Mouse (Mus musculus): ENCODE data around the gene Tmem205. TPM values are rescaled to one million over a fixed set of nuclear protein-coding genes. Genes with fewer than 3 reads are reported as not detected.

Gene Tmem205
- polyA plus RNA-seq, 1 experiment from 2014 or later, result 36.9 TPM

DNA sequence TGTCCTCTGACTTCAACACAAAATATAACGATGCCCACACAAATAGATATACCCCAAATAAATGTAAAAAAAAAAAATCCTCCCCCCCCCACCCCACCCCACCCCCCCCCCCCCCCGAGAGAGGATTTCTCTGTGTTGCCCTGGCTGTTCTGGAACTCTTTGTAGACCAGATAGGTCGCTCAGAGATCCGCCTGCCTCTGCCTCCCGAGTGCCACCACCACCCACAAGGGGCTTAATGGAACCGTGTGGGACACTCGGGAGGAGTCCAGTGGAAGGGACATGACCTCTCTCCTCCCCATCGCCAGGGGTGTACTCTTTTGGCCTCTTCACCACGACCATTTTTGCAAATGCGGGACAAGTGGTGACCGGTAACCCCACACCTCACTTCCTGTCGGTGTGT is 15.7 kb upstream of the Tmem205 start:
- no peaks in the 10 kb centered on the region for H3K9me3 ChIP-seq (replicated peaks)
- H3K27ac ChIP-seq, result no peak overlapping the region
- H3K9ac ChIP-seq, result no peak overlapping the region
- peaks cover 30% of the 10 kb centered on the region for H3K27me3 ChIP-seq
- H3K36me3 ChIP-seq, result no peaks in the 10 kb centered on the region
- 59% methylated on average over 12 of the region's 12 CpGs for WGBS
- ATAC-seq (replicated peaks; ENCODE audit: insufficient number of reproducible peaks, insufficient read depth, low FRiP score, low read depth), result no peak
- H3K4me3 ChIP-seq, result no peak overlapping the region
- no peak overlapping the region for H3K4me2 ChIP-seq
- H3K4me1 ChIP-seq (replicated peaks), result peaks cover 3% of the 10 kb centered on the region

DNA sequence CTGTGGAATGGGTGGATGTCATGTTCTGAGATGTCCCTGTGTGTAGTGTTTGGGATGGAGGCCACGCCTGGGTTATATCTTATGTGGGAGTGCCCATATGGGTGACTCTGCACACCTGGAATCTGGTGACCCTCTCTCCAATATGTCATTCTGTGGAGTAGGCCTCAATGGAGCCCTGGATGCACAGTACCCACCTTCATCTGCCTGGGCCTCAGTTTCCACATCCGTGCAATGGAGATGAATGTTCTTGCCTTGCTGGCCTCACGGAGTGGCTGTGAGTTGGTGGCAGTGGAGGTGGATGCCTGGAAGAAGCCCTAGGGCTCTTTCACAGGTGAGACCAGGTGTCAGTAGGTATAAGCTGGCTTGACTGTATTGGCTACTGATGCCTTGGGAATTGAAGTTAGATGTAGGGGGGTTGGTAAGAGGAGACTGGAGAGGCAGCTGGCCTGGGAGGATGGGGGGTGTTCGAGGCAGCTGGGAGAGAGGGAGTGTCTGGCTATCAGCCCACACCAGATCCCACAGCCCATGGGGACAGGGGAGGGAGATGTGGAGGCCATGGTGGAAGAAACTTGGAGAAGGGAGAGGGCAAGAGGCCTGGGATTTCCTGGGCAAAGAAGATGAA is 11.0 kb upstream of the Tmem205 start:
- no peak overlapping the region for H3K4me3 ChIP-seq
- no peaks in the 10 kb centered on the region for H3K36me3 ChIP-seq
- ATAC-seq (replicated peaks; ENCODE audit: insufficient number of reproducible peaks, insufficient read depth, low FRiP score, low read depth), result no peak
- peaks cover 9% of the 10 kb centered on the region for H3K4me1 ChIP-seq (replicated peaks)
- no peak overlapping the region for H3K4me2 ChIP-seq
- no peaks in the 10 kb centered on the region for H3K9me3 ChIP-seq (replicated peaks)
- H3K27ac ChIP-seq, result no peak overlapping the region
- WGBS, result 78% methylated on average over 4 of the region's 4 CpGs
- H3K27me3 ChIP-seq, result peaks cover under 1% of the 10 kb centered on the region
- H3K9ac ChIP-seq, result no peak overlapping the region

DNA sequence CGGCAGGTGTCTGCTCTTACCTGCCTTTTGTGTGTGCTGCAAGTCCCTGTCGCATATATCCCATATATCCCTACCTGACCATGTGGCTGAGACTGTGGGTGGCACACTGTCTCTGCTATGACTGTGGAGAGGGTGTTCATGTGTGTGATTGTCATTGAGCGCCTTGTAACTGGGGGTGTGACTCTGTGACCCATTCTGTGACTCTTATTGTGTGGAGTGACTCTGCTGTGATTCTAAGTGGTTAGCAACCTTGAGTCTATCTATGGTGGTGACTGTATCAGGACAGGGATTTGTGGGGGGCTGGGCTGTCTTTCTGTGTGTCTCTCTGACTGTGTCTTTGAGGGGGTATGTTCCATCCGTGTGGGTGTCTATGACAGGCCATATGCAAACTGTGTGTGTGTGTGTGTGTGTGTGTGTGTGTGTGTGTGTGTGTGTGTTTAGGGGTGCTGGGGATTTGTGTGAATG is 10.4 kb upstream of the Tmem205 start:
- Histone ChIP-seq H3K9ac (no peak overlapping the region), H3K27me3 (no peaks in the 10 kb centered on the region), H3K27ac (no peak overlapping the region), H3K9me3 (replicated peaks) (no peaks in the 10 kb centered on the region), H3K4me3 (peak overlapping the region; percentile 60; the same call in 1 of the 2 replicates), H3K36me3 (no peaks in the 10 kb centered on the region), H3K4me2 (peak overlapping the region; percentile 90), H3K4me1 (replicated peaks) (peaks cover 9% of the 10 kb centered on the region)
- no peak for ATAC-seq (replicated peaks; ENCODE audit: insufficient number of reproducible peaks, insufficient read depth, low FRiP score, low read depth)
- WGBS, result 75% methylated on average over 4 of the region's 4 CpGs

DNA sequence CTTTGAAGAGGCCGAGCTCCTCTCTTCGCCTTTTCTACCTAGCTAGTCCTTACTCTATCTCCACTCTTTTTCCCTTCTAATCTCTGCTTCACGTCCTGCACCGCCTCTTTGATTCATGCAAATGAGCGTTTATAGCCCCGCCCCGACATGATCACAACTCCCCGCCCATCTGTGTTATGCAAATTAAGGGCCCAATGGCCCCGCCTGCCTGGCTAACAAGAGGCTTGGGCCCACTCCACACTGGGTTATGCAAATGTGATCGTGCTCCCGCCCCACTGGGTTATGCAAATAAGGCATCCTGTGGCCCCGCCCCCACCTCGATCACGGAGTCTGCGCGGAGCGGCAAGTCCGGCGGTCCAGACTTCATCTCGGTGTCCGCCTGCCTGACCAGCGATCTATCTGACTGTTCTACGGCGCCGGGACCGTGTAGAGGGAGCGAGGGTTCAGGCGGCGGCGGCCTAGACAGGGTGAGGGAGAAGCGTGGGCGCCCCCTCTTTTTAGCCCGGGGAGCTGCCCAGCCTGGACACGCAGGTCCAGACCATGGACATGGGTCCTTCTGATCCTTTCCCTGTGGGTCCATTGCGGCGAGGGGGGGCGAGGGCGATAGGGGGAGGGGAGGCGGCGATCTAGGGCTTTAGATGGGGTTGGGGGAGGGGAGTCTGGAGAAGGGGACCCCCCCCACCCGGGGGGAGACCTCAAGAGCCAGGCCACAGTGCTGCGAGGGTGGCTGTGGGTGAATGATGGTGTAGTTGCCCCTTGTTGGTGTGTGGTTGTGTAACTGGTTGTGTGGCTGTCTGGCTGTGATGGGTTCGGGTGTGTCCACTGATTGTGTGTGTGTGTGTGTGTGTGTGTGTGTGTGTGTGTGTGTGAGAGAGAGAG is 9.6 kb upstream of the Tmem205 start, which contains the start of gene Plppr2:
Gene Plppr2 (plus strand): TSS at position 342 of the 879 bp plus-strand sequence.
- Histone ChIP-seq H3K4me2 (peak within 1 kb of the TSS; percentile 90), H3K27me3 (no peaks in the 10 kb centered on the region), H3K9ac (peak within 1 kb of the TSS; percentile 59), H3K27ac (peak within 1 kb of the TSS; percentile 28; the same call in 1 of the 2 replicates), H3K36me3 (no peaks in the 10 kb centered on the region), H3K4me1 (replicated peaks) (peaks cover 9% of the 10 kb centered on the region), H3K9me3 (replicated peaks) (no peaks in the 10 kb centered on the region), H3K4me3 (peak within 1 kb of the TSS; percentile 60)
- WGBS, result 3% methylated on average over 41 of the region's 43 CpGs
- ATAC-seq (replicated peaks; ENCODE audit: insufficient number of reproducible peaks, insufficient read depth, low FRiP score, low read depth), result peak; percentile 96

DNA sequence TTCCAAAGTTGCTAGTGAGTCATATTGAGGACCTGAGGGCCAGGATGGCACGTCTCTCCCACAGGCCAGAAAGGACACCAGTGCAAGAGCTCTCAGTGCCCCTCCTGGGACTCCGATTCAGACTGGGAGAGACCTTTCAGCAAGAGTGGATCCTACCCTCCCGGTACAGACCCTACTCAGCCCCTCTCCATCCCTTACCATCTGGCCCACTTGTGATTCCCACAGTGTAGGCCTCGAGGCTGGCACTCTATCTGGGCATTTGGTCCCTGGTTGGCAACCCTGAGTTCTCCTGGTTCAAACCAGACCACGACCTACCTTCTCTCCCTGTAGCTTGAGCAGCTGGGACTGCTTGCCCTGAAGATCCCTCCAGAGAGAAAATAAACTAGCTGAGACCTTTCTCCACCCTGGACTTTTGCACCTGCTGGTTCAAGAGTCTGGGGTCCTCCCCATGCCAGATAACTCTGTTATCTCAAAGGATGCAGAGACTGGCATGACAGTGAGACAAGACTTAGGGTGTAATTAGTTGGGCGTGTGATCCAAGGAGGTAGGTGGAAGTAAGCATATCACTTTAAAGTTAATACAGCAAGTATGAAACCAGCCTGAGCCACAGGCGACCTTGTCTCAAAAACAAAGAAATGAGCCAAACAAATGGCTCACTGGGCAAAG is 8.2 kb upstream of the Tmem205 start:
- no peak overlapping the region for H3K27ac ChIP-seq
- no peak overlapping the region for H3K4me3 ChIP-seq
- ATAC-seq (replicated peaks; ENCODE audit: insufficient number of reproducible peaks, insufficient read depth, low FRiP score, low read depth), result no peak
- no peak overlapping the region for H3K4me2 ChIP-seq
- H3K9ac ChIP-seq, result no peak overlapping the region
- whole genome bisulfite sequencing, result 81% methylated on average over 7 of the region's 7 CpGs
- H3K27me3 ChIP-seq, result no peaks in the 10 kb centered on the region
- H3K36me3 ChIP-seq, result no peaks in the 10 kb centered on the region
- H3K9me3 ChIP-seq (replicated peaks), result no peaks in the 10 kb centered on the region
- peaks cover 9% of the 10 kb centered on the region for H3K4me1 ChIP-seq (replicated peaks)

DNA sequence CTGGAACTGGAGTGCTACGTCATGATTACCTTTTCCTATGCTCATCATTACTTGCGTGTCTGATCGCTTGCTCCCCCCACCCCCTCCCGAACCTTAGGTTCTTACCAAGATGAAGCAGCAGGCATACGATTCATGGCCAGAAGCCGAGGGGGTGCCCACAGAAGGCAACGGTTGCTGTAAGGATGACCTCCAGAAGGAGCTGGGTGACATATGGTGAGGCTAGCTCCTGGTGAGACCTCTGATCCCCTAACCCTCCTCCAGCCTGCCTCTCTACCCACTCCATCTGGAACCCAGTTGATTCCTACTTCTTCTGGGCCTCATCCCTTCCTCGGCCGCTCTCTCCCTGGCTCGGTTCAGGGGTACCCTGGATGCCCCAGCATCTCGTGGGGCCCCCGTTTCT is 6.7 kb upstream of the Tmem205 start:
- no peak for ATAC-seq (replicated peaks; ENCODE audit: insufficient number of reproducible peaks, insufficient read depth, low FRiP score, low read depth)
- H3K9ac ChIP-seq, result no peak overlapping the region
- H3K27ac ChIP-seq, result no peak overlapping the region
- H3K9me3 ChIP-seq (replicated peaks), result no peaks in the 10 kb centered on the region
- H3K36me3 ChIP-seq, result no peaks in the 10 kb centered on the region
- no peaks in the 10 kb centered on the region for H3K27me3 ChIP-seq
- peaks cover 9% of the 10 kb centered on the region for H3K4me1 ChIP-seq (replicated peaks)
- H3K4me2 ChIP-seq, result no peak overlapping the region
- no peak overlapping the region for H3K4me3 ChIP-seq
- 83% methylated on average over 12 of the region's 12 CpGs for WGBS

DNA sequence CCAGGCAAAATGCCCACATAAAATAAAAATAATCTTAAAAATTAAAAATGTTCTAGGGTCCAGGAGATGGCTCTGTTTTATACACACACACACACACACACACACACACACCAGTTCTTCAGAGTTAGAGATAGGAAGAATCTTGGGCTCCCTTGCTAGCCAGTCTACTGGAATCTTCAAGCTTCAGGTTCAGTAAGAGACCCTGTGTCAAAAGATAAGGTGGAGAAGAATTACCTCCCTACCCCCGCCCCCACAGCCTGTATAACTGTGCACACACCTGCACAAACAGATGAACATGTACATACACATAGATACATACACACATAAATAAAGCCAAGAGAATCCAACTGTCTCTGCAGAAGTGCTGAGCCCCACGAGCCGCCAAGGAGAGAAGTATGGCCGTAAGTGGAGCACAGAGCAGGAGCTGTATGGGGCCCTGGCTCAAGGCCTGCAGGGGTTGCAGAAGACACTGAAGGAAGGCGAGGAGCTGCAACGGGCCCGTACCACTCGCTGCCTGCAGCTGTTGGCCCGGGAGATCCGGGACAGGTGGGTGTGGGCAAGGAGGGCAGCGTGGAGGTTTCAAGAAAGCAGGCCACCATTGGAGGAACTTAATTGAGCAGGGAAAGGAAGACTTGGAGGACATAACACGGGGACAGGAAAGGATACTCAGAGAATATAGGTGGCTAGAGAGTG is 5.2 kb upstream of the Tmem205 start:
- WGBS, result 62% methylated on average over 12 of the region's 12 CpGs
- Histone ChIP-seq H3K9ac (no peak overlapping the region), H3K4me3 (no peak overlapping the region), H3K4me2 (no peak overlapping the region), H3K4me1 (replicated peaks) (peaks cover 12% of the 10 kb centered on the region), H3K27ac (no peak overlapping the region), H3K27me3 (no peaks in the 10 kb centered on the region), H3K36me3 (no peaks in the 10 kb centered on the region), H3K9me3 (replicated peaks) (no peaks in the 10 kb centered on the region)
- no peak for ATAC-seq (replicated peaks; ENCODE audit: insufficient number of reproducible peaks, insufficient read depth, low FRiP score, low read depth)

DNA sequence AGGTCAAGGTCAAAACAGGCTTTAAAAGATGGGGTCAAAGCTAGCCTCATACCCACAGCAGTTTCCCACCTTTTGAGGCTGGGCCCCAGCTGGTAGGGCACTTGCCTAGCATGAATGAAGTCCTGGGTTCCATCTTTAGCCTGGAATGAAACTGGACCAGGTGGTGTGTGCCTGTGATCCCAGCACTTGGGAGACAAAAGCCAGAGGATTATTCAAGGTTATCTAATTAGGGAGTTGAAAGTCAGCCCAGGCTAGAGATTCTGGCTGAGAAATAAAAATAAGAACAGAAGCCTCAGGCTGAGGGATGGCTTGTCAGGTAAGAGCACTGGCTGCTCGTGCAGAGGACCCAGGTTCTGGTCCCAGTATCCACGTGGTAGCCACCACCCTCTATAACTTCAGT is 4.7 kb upstream of the Tmem205 start:
- no peak for ATAC-seq (replicated peaks; ENCODE audit: insufficient number of reproducible peaks, insufficient read depth, low FRiP score, low read depth)
- WGBS, result 61% methylated on average over 2 of the region's 2 CpGs
- no peak overlapping the region for H3K9ac ChIP-seq

DNA sequence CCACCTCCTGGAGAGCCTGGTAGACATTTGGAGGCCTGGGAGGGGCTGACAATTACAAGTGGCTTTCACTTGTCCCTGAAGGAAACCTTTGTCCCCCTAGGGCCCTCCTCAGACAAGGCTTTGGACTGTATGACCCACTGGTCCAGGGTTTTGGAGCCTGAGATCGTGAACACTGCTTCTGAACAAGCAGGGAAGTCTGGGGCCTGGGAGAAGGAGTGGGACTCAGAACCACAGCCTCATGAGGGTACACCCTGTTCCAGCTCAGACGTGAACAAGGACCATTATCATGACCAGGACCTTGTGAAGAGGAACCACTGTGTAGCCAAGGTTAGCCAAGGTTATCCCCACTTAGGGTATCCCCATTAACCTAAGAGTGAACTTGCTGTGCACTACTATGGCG is 1.9 kb upstream of the Tmem205 start:
- H3K36me3 ChIP-seq, result no peaks in the 10 kb centered on the region
- WGBS, result 89% methylated on average over 3 of the region's 3 CpGs
- H3K27me3 ChIP-seq, result no peaks in the 10 kb centered on the region
- H3K9ac ChIP-seq, result no peak overlapping the region
- H3K4me2 ChIP-seq, result no peak overlapping the region
- no peak for ATAC-seq (replicated peaks; ENCODE audit: insufficient number of reproducible peaks, insufficient read depth, low FRiP score, low read depth)
- no peak overlapping the region for H3K4me3 ChIP-seq
- no peak overlapping the region for H3K27ac ChIP-seq
- H3K9me3 ChIP-seq (replicated peaks), result no peaks in the 10 kb centered on the region
- peaks cover 20% of the 10 kb centered on the region for H3K4me1 ChIP-seq (replicated peaks)

More for the DNA sequence above, 4.7 kb upstream of the Tmem205 start:
- Histone ChIP-seq H3K4me1 (replicated peaks) (peaks cover 9% of the 10 kb centered on the region), H3K27me3 (no peaks in the 10 kb centered on the region), H3K27ac (no peak overlapping the region), H3K36me3 (no peaks in the 10 kb centered on the region), H3K4me3 (no peak overlapping the region), H3K9me3 (replicated peaks) (no peaks in the 10 kb centered on the region), H3K4me2 (no peak overlapping the region)

DNA sequence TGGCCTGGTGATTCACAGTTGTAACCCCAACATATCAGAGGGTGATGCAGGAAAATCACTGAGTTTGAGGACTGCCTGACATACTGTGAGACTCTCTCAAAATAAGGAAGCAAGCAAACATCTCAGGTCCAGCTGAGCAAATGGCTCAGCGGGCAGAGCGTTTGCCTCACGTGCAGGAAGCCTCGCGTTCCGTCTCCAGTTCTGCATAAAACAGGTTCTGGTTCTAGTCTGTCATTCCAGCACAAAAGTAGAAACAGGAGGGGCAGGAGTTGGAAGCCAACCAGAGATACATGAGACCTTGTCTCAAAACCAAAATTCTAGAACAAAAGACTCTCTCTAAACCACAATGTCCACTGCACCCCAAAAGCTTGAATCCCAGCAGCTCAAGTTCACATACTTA is 572 bp downstream of the Tmem205 start:
- no peaks in the 10 kb centered on the region for H3K36me3 ChIP-seq
- peaks cover 34% of the 10 kb centered on the region for H3K4me1 ChIP-seq (replicated peaks)
- H3K27ac ChIP-seq, result peak overlapping the region; percentile 74
- no peaks in the 10 kb centered on the region for H3K9me3 ChIP-seq (replicated peaks)
- no peaks in the 10 kb centered on the region for H3K27me3 ChIP-seq
- peak overlapping the region; percentile 69 for H3K4me2 ChIP-seq
- under 1% methylated on average over 6 of the region's 6 CpGs for WGBS
- peak overlapping the region; percentile 62 for H3K9ac ChIP-seq
- ATAC-seq (replicated peaks; ENCODE audit: insufficient number of reproducible peaks, insufficient read depth, low FRiP score, low read depth), result no peak
- peak overlapping the region; percentile 60 for H3K4me3 ChIP-seq

DNA sequence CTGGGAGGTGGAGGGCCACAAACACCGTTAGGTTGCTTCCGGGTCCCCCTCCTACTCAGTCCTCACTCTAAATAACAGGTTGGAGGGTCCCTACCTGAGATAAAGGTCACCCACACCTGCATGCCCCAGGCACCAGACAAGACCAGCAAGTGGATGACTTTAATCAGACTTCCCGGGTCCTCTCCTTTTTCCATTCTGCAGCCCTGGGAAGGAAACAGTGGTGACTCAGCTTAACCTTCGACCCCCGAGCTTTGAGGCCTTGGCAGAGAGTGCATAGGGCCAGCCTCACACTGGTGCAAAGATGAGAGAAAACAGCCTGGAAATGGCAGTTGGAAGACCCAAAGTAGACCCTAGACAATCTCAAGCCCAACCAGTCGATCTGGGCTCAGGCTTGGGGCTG is 1.2 kb downstream of the Tmem205 start:
- Histone ChIP-seq H3K36me3 (no peaks in the 10 kb centered on the region), H3K4me1 (replicated peaks) (peaks cover 34% of the 10 kb centered on the region), H3K9me3 (replicated peaks) (no peaks in the 10 kb centered on the region), H3K9ac (0 out of 2 replicates have a peak overlapping the region, but pooled peaks have one; percentile 62), H3K4me3 (peak overlapping the region; percentile 60), H3K27me3 (no peaks in the 10 kb centered on the region), H3K4me2 (peak overlapping the region; percentile 69), H3K27ac (no peak overlapping the region)
- ATAC-seq (replicated peaks; ENCODE audit: insufficient number of reproducible peaks, insufficient read depth, low FRiP score, low read depth), result no peak
- 62% methylated on average over 6 of the region's 6 CpGs for WGBS

Measured in heart, embryonic 15.5 days (tissue).